Mouse (Mus musculus) ovary, postnatal 14 days (tissue): ENCODE data around the gene Socs4.
"Not testable (repeated sequence)": the region's sequence is repeated elsewhere in the genome, so short reads cannot be mapped to it uniquely, and the experiment has no call there.

Experiments used
- DNase-seq: peaks from one replicate; pipeline ENCODE4 v3.0.0; 2022; ENCODE audit warnings: low spot score

The Socs4 gene

DNA sequence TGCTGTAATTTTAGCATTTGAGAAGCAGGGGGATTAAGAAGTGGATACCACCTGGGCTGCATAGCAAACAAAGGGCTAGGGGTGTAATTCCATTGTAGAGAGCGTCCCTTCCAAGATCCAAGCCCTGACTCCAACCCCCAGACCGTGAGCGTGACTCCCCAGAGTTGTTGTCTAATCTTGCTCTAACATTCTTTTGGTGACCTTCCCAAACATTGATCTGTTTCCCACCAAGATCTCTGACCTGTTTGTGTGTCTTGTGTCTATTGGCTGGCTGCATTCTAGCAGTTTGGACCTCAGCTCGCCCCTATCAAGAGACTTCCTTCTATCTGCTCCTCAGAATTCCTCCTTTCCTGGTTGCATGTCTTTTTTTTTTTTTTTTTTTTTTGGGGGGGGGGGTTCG is 10.3 kb downstream of the Socs4 start:
- no peak for DNase-seq

DNA sequence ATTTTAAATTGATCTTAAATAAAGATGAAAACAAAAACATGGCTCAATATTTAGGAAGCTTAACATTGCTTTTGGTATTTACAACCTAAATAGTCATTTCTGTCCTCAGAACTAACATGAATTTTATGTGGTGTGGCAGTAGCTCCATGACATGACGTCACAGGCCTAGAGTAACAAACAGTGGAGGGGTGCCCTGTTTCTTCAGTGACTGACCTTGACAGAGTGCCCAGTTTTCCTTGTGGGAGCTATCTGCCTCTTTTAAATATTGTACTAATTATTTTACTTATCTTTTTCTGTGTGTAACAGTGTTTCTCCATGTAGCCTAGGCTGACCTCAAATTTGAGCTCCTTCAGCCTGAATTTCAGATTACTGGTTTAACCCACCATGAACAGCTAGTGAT is 15.0 kb downstream of the Socs4 start:
- no peak for DNase-seq

DNA sequence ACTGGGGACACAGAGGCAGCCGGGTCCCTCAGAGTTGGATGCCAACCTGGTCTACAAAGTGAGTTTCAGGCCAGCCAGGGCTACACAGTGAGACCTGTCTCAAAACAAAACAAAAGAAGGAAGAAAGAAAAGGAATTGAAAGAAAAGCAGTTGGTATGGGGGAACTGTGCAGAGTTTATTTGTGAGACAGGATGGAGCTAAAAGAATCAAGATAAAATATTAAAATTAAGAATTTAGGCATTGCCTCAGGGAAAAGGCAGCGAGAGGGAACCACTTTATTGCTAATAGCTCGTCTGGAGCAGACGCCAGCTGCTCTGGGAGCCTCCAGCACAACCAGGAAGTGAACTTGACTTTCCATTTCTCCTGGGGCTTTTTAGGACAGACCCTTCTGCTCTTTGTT is 17.4 kb downstream of the Socs4 start:
- DNase-seq = no peak

DNA sequence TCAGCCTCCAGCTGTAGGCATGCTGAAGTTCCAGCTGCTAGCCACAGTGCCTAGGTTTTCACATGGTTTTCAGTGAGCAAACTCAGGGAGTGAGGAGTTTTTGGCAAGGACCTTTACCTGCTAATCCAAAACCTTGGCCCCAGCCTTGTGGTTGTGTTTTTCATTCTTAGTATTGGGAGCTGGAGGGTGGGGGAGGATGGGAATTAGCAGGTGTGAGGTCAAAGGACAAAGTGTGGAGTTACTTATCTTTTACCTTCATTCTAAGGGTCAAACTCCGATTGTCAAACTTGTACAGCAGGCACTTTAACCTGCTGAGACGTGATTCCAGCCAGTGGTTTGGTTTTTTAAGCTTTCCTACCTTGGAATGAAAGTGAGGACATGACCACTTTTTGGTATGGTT is 19.5 kb downstream of the Socs4 start:
- DNase-seq = no peak

DNA sequence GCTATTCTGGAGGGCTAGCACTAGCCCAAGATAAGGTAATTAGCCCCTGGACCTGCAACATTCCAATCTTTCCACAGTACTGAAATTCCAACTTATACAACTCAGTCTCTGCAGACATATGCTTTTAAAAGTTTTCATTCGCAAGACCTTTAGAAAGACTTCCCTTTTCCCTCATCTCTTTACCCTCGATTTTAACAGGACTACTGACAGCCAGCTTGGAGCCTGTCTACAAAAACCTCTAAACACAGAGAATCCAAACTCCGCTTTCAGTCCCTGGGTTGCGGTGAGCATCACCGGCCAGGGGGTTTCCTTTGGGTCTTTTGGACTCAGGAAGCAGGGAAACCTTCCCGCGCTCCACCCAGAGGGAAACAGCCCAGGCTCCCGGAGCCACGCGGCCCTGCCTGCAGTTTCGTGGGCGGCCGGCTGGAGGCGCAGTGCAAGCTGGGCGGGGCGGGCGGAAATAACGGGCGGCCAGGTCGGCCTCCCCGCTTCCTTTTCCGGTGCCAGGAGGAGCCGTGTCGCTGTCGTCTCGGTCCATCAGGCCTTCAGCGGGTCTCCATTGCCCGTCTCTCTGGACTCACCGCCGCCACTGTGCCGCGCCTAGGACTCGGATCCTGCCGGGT is 21.2 kb downstream of the Socs4 start, which contains the start of gene Mapk1ip1l:
Gene Mapk1ip1l, plus strand, starts transcription at position 482 of the 623 bp plus-strand sequence.
- peak; percentile 95 for DNase-seq

DNA sequence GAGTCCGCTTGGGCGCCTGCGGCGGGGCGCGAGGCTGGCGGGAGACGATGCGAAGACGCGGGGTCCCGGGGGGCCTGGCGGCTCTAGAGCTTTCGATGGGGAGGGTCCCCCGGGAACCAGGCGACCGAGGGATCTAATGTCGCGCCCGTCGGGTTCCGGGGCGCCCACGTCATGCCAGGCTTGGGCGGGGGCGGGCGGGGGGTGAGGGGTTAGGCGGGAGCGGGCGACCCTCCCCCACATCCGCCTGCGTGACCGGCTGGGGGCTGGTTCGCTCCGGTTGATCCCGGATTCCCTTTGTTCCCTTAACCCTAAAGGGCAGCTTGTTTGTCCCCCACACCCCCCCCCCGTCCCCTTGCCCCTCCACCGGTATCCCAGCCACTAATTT is 21.7 kb downstream of the Socs4 start:
- DNase-seq = peak; percentile 15

DNA sequence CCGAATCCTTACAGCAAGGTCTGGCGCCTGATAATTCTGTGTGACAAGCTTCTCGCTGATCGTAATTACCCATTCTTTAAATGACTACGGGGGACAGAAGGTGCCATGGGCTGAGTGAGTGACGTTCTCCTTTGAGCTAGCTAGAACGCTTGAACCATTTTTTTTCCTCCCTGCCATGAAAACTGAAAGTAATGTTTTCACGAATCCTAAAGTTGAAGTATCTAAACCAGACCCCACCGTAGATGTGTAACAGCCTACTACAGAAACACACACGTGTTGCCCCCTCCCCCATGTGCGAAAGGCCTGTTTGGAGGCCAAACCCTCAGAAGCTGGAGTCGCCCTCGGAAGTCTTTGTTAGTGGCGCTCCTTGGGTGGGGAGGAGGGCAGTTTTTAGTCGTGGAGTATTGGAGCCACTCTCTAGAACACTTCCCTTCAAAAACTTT is 22.1 kb downstream of the Socs4 start:
- DNase-seq = no peak

DNA sequence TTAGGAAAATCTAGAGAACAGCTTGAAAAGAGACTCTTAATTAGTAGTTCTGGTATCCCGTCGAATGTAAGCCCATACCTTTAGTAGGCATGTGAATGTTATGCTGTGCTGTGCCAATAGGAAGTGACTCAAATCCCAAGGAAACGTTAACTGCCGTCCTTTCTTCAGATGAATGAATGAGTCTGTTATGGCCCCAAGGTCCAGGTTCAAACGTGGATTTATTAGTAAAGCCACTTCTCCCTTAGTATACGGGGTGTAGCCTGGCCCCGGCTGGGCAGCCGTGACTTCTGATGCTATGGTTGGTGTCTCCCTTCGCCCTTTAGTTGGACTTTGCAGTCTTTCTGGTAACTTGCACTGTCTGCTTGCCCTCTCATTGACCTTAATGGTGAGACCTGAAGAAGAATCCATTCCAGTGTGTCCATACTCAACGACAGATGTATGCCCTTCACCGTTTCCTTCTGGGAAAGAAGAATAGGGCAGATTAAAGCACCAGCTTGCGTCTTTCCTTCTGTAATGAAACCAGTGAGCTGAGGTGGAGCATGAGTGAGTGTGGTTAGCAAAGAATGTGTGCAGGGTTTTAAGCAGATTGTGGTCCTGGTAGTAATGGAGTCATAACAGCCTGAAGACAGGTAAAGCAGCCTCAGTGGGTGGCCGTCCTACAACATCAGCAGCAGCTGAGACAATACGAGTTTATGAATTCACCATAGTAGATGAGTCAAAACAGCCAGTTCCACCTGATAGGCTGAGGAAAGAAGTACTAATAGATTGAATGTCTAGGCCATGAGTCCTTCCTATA is 26.4 kb downstream of the Socs4 start:
- DNase-seq = no peak

DNA sequence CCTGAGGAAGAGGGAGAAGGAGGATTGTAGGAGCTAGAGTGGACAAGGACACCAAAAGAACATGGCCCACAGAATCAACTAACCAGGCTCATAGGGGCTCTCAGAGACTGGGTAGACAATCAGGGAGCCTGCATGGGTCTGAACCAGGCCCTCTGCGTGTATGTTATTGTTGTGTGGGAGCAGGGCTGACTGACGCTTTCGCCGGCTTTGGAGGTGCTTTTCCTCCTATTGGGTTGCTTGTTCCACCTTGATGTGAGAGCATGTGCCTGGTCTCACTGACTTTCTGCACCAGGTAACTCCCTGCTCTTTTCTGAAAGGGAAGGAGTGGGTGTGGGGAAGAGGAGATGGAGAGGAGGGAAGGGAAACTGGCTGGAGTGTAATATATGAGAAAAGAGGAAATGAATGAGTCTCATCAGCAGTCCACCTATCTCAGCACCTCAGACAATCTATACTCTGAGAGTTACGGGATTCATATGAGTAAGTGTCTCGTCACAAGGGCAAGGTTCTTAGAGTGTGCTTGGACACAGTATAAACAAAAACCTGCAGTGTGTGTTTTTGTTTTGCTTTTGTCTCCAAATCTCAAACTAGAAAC is 28.2 kb downstream of the Socs4 start:
- DNase-seq = no peak

DNA sequence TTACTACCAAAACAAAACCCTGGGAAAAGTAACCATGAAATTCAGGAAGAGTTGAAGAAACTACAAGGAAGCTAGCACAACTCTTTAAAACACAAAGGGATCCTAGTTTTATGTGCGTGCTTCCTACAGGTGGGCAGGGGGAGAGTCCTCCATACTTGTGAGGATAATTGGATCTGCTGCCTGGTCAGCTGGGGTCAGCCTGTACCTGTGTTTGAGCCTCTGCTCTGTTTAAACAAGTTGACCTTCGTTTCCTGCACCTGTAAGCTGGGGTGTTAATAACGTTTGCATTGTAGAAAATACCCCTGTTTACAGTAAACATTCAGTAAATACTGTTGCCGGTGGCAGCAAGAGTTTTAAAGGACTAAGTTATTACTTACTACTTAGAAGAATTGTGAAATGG is 29.2 kb downstream of the Socs4 start:
- no peak for DNase-seq

DNA sequence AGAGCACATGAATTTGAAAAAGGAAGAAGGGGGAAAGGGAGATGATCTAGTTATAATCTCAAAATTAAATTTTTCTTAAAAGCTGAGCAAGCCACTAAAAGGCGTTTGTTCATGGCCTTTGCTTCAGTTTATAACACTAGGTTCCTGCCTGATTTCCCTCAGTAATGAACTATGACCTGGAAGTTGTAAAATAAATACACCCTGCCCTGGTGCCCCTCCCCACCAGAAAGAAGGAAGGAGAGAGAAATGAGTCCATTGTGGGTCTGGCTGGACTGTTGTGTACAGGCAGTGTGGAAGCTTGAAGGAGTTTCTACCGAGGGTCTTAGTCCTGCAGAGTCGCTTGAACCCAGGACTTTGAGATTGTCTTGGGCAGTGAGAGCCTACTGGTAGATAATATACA is 30.9 kb downstream of the Socs4 start:
- no peak for DNase-seq

DNA sequence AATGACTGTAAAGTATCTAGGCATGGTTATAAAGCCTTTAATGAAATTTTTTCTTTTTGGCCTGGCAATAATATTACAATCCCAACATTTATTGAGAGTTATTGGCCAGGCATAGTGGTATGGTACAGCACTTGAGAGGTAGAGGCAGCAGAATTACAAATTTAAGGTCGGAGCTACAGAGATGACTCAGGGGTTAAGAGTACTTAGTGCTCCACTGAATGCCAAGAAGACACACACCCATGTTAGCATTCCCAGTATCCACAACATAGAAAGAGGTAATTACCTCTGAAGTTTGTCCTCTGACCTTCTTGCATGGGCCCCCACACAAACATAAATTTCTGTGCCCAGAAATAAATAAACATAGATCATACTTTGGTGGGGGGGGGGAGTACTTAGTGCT is 32.3 kb downstream of the Socs4 start:
- no peak for DNase-seq

DNA sequence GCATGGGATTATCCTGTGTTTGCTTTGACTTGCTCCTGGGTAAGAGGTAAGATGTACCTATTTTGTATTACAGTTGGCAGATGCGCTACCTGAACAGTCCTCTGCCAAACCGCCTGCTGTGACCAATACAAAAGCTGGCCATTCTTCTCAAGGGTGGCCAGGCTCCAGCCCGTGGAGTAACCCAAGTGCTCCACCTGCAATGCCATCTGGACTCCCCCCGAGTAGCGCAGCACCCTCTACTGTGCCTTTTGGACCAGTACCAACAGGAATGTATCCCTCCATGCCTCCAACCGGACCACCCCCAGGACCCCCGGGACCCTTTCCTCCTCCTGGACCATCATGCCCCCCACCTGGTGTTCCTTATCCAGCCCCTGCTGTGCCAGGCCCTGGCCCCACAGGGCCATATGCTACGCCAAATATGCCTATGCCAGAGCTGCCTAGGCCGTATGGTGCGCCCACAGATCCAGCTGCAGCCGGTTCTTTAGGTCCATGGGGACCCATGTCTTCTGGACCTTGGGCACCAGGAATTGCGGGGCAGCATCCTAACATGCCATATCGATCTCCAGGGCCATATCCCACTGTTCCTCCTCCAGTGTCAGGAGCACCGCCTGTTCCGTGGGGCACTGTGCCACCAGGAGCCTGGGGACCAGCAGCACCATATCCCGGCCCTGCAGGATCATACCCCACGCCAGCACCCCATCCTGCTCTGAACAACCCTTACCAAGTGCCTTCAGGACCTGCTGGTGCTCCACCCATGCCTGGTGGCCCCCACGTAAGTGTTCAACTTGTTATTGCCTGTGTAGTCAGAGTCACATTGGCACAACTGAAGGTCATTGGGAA is 33.8 kb downstream of the Socs4 start:
- DNase-seq = no peak

DNA sequence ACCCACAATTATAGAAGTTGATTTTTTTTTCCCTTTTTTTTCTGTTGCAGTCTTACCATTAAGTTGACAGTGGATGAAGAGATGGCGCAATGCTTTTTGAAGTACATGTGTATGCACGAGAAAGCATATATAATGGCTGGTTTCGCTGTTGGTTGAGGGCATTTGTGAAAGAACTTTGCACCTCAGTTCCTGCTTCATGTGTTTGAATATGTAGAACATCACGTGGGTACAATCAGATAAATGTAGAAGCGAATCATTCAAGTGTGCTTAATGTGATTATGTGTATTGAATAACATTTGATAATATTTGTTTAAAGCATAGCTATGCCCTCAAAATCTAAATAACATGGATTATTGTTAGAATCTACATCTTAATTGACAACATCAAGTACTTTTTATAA is 42.6 kb downstream of the Socs4 start:
- DNase-seq = no peak

DNA sequence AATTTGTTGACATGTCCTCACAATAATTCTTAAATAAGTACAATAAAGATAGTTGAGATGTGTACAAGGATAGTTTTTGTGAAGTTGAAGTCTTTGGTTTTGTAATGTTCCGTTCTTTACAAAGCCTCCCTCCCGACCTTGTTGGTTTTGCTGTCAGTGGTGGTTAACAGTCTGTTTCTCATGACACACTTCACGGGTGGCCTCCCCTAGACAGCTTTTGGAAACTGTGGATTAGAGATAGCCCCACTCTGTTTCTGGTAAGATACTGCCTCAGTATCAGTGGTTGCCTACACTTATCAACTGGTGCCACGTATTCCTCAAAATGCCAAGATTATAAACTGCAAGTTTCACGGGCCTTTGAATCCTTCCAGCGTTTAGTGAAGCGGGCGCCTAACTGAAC is 44.9 kb downstream of the Socs4 start:
- DNase-seq = not testable (repeated sequence)

DNA sequence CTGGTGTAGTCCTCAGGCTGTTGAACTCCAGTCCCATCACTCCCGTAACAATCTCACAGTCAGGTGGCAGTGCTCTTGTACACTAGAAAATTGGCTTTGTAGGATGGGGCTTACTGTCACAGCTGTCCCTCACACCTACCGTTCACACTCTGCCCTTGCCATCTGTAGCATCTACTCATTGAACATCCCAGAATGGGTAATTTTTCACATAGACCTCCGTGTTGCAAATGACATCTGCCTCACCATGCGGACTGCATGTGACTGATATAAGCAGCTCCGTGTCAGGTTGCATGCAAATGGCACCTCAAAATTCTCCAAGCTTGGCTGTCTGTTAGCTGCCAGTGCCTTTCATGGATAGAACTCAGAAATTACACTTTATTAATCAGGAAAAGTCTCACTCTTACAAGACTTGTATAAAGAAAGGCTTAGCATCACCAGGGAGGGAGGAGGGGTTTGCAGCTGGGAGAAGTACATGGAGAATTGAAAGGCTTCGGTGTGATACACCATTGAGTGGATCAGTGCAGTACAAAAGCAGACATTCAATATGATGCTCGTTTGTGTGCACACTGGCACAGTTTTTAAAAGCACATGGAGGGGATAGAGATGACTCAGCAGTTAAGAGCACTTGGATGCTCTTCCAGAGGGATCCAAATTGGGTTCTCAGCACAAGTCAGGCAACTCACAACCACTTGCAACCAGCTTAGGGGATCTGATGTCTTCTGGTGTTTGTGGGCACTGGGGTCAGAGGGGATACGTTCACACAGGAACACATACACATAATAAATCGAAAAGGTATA is 49.4 kb downstream of the Socs4 start:
- DNase-seq = no peak

DNA sequence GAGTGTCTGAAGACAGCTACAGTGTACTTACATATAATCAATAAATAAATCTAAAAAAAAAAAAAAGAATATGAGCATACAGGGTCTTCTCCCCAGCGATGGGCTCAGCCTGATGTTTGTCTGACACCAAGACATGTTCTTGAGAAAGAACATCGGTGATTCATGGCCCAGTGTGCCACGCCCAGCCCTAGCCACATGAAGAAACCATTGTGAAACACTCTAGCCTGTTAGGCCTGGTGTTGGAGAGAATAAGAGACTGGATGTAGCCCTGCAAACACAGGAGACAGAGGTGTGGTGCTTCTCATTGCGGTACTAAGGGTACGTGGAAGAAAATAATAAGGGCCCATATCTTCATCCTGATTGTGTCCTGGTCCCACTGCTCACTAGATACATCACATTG is 50.6 kb downstream of the Socs4 start:
- no peak for DNase-seq

DNA sequence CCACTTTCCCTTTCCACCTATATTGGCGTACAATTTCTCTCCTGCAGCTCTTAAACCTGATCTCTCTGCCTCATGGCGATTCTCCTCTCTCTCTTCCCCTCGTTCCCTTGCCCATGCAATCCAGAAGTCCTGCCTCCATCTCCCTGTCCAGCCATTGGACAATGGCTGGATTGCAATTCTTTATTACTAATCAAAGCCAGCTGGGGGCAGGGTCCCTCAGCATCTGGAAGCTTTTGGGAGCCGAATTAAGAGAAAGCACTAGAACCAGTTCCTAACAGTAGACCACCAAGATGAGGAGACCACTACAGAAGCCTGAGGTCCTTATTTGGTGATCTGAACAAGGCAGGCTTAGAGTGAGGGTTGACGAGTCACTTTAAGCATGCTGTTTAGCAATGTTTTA is 55.2 kb downstream of the Socs4 start:
- DNase-seq = no peak

DNA sequence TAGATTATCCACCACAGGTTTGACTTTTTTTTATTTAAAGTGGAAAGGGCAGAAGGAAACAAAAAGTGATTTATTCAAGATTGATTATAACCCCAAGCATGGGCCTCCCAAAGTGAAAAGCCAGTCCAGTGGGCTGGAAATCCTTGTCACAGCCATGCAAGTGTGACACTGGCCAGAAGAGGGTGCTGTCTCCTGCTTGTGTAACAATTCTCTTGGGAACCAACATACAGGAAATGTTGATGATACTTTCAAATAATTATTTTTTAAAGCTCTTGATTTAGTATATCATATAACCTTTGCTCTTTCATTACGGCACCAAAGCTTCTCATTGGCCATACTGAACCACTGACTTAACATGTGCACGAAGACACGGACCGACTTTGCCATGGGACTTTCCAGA is 58.1 kb downstream of the Socs4 start:
- DNase-seq = peak; percentile 55

DNA sequence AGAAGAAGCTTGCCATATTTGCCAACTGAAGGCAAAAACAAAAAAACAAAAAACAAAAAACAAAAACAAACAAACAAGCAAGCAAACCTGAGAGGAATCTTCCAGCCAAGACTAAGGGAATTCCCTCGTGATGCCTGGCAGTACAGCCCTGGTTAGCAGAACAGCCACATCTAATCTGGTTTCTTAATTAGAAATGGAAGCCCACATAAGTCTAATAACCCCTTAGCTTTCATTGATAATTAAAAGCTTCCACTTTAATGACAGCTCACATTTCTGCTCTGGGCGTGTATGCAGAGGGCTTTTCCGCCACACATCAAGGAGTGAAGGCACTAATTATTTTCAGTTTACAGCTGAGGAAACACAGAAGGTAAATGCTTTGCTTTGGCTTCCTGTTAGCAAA is 58.6 kb downstream of the Socs4 start:
- DNase-seq = no peak

DNA sequence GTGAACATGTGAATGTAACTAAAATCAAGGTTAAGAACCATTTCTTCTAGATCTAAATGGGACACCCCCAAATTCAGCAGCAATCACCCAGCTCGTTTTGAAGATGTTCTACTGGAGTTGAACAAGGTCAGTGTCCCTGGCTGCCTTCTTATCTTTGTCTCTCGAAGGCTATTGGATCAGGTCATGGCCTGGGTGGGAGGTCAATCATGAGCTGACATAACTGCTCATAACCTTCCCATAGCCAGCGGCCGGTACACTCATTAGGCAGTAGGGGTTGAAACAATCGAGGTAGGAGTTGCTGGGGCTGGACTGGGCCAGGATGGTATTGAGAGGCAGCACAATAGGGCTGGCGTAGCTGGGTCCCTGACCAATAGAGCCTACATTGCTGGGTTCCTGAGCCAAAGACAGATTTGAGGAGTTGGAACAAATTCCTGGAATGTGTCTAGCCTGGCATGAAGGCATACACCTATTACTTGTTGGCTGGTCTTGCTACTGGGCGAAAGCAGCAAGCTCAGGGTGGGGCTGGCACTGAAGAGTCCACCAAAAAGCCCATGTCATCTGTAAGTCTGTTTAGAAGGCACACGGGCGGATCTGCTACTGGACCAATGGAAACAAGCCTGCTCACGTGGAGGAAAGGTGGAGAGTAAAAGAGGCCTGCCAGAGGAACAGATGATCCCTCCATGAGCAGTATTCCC is 63.6 kb downstream of the Socs4 start:
- DNase-seq = no peak
